Mouse (Mus musculus): ENCODE measurements around the gene Cmtr1. TPM values are rescaled to one million over a fixed set of nuclear protein-coding genes. Genes with fewer than 3 reads are reported as not detected.
"Not testable (repeated sequence)": the region's sequence is repeated elsewhere in the genome, so short reads cannot be mapped to it uniquely, and the experiment has no call there.

Cmtr1 gene
- polyA plus RNA-seq (2015; fragmentation: Nextera tagmentation; extraction: Ambion mirVana): 131 and 136 TPM in 2 replicates

DNA sequence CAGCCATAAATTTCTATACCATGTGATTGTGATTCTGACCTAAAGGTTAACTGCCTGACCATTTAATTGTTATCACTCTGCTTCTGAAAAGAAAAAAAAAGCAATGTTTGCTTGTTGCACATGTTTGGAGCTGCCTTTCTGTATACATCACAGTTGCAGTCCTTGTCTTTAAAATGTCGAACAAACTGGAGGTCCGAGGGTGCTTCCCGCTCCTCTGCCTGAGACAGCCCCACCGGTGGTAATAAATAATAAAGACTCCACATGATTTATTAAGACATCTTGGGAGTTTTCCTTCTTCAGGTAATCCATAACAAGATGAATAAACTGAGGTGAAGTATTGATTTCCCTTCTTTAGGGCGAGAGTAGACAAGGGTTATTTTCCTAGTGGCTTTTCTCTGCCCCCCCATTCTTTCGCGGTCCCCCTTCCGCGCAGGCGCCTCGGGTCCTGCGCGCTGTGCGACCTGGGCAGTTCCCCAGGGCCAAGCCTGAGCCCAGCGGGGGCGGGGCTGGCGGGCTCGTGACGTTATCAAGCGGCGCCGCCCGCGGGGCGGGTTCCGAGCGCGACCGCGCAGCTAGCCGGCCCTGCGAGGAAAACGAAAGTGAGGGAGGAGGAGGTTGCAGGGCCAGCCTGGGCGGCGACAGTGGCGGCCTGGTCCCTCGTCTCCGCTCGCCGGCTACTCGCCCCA is at the start of gene Cmtr1:
Gene Cmtr1, plus strand, starts transcription at position 520 of the 686 bp plus-strand sequence.
- peak; percentile 91 for DNase-seq (ENCODE audit: low spot score)

- not testable (repeated sequence) for DNase-seq (ENCODE audit: low spot score)
Observed at GRCm38 (mm10) chr17:29613453-29613852, 46.9 kb upstream of the Cmtr1 start.

GRCm38 (mm10) chr17:29614115-29615023 is 46.0 kb upstream of the Cmtr1 start, which contains the start of the genes Rnf8 and Gm28043:
Gene Rnf8, plus strand, starts transcription at chr17:29614790.
Gene Gm28043, plus strand, starts transcription at chr17:29614876.
- peak; percentile 97 for DNase-seq (ENCODE audit: low spot score)

DNA sequence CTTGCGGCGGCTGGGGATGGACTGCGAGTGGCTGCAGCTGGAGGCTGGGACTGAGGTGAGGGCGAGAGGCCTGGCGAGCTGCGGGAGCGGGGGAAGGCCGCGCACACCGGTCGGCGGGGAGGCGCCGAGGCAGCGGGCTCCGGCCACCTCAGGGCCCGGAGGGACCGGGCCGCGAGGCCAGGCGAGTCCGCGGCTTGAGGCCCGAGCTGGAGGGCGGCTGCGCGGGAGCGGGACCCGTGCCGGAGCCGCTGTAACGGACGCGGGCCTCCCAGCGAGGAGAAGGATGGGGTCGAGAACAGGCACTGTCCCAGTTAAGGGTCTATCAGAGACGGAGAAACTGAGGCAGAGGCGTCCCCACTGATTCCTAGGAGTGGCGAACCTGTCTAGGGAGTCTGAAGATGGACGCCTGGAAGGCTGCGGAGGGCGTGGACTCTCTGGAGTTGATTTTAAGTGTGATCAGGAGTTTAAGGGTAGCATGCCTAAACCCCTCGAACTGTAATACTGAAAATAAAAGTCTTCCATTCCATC is 45.3 kb upstream of the Cmtr1 start:
- DNase-seq (ENCODE audit: low spot score): no peak

DNA sequence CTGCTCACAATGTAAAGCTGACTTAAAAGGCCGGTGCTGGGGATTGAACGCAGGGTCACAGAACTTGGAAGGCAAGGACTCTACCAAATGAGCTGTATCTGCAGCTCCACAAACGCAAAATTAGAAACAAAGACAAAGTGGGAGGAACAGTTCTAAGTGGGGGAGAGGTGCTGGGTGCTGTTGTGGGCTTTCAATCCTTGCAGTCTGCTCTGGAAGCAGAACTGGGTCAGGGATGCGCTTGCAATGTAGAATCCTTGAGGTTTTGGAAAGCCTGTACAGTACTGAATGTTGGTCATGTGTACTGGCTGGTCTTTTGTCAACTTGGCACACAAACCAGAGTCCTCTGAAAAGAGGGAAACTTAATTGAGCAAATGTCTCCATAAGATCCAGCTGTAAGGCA is 44.8 kb upstream of the Cmtr1 start:
- DNase-seq (ENCODE audit: low spot score): no peak

DNA sequence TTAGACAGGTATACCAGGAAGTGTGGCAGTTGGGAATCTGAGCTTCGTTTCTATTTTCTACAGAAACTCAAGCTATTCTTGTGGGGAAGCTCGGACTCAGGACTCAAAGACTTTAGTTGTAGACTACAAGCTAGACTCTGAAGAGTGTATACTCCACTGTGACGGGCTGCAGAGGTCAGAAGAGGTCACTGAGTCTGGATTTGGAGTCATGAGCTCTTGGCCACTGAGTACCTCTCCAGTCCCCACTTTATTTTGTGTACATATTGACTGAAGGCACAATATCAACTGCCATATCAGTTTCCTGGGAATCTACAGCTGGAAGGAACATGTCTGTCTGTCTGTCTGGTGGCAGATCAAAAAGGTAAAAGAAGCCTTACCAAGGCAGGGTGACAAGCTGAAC is 41.2 kb upstream of the Cmtr1 start:
- DNase-seq (ENCODE audit: low spot score): no peak

GRCm38 (mm10) chr17:29623488-29623887 is 36.9 kb upstream of the Cmtr1 start:
- DNase-seq (ENCODE audit: low spot score): no peak

GRCm38 (mm10) chr17:29627285-29627684 is 33.1 kb upstream of the Cmtr1 start:
- no peak for DNase-seq (ENCODE audit: low spot score)

DNA sequence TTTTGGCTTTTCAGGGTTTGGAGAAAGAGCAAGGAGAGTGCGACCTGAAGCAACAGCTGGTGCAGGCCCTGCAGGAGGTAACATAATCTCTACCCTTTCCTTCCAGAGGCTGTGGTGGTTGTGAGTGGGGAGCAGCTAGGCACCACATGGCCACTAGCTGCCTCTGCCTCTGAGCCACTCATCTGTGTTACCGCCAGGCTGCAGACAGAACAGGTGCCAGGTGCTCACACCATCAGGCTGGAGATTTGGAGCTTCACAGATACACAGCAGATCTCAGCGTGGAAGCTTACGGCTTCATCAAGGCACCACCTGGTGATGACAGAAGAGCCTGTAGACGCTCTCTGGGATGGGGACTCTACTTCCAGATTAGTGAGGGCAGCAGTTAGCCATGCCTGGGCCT is 31.4 kb upstream of the Cmtr1 start:
- no peak for DNase-seq (ENCODE audit: low spot score)

DNA sequence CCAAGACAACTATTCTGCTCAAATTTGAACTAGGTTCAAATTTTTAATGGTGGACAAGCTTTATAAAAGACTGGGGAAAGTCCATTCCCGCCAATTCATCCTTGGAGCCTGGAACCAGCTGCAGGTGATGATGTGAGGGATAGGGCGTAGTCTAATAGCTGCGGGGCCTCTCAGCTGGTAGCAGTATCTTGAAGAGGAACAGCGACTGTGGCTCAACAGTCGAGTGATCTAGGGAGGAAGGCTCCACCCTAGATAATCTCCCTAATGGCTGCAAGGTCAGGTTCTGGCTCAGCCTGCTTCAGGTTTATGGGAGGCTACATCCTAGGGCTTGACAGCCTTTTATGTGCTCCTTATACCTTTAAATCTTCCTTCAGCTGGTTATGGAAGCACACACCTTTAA is 30.8 kb upstream of the Cmtr1 start:
- DNase-seq (ENCODE audit: low spot score): no peak

GRCm38 (mm10) chr17:29632312-29632711 is 28.1 kb upstream of the Cmtr1 start:
- no peak for DNase-seq (ENCODE audit: low spot score)

DNA sequence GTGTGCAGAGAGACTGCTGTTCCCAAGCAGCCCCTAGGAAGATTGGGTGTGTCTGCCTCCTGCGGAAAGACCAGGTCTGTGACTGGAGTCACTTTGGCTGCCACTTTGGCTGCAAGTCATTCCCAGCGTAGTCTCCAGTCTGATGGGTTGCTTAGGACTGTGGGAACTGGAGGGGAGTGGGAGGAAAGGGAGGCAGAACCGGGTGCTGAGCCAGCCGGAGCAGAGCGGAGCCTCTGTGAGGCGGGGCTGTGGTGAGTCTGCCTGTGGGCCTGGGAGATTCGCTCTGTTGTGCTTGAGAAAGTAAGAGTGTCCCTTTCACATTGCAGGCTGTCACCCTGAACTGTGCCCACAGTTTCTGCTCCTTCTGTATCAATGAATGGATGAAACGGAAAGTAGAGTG is 24.9 kb upstream of the Cmtr1 start:
- DNase-seq (ENCODE audit: low spot score): no peak

GRCm38 (mm10) chr17:29636118-29636517 is 24.3 kb upstream of the Cmtr1 start:
- peak; percentile 29 for DNase-seq (ENCODE audit: low spot score)

DNA sequence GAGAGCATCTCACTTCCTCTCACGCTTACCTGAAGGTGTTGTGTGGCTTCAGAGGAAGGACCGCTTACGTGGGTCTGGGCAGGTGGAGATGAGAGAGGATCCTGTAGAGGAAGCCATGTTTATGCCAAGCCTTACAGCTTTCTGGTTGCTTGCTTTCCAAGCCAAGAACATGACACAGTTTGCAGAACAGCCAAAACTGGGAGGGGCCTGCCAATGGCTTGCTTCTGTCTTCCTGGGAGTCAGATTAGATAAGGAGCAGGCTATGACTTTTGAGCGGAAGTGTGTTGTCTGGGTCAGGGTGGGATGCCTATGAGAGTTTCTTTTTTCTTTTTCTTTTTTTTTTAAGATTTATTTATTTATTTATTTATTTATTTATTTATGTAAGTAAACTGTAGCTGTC is 23.0 kb upstream of the Cmtr1 start:
- no peak for DNase-seq (ENCODE audit: low spot score)

DNA sequence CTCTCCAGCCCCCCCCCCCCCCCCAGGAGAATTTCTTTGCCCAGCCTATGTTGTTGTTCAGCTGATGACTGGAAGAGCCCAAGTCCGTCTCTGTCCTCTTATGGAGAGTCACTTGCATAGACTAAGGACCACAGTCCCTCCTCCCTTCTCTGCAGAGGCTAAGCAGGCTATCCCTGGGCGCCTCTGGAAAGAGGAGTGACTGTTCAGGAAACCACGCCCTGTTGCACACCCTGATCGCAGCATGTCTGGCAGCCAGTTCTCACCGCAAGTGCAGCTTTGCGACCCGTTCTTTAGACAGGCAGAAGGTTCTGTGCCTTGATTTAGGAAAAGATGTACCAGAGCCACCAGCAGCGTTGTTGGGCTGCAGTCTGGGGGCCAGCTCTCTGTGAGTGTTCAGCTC is 22.5 kb upstream of the Cmtr1 start:
- DNase-seq (ENCODE audit: low spot score): no peak

- no peak for DNase-seq (ENCODE audit: low spot score)
Observed at GRCm38 (mm10) chr17:29640971-29641370, 19.4 kb upstream of the Cmtr1 start.

DNA sequence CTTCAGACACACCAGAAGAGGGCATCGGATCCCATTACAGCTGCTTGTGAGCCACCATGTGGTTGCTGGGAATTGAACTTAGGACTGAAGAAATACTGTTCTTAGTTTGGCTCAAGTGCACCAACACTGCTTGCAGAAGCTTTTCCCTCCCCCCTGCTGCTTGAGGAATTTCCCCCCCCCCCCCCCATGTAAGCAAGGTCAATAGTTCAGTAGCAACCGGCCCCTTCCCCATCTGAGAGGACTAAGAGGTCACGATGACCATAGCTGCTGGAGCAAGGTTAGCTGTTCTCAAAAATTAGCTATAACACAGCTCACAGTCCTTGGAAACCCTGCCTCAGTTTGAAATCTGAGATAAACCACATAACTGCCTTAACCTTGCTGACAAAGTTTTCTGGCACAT is 18.2 kb upstream of the Cmtr1 start:
- no peak for DNase-seq (ENCODE audit: low spot score)

DNA sequence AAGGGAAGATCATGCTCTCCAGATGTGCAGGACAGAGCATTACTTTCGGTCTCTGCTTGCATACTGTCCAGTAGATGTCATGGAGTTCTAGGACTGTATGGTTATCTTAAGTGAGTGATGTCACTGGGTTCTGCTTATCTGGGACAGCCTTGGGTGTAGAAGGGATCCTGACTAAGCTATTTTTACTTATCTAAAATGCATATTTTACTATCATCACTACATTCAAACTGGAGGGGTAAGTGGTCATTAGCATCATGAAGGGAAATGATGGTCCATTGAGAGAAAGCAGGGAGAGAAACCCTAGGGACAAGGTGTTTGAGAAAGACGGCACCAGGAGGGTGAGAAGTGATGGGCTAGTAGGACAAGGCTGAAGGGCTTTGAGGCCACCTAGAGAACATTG is 2.1 kb upstream of the Cmtr1 start:
- DNase-seq (ENCODE audit: low spot score): no peak

GRCm38 (mm10) chr17:29660762-29661391 is 482 bp downstream of the Cmtr1 start:
- peak; percentile 44 for DNase-seq (ENCODE audit: low spot score)

- no peak for DNase-seq (ENCODE audit: low spot score)
Observed at GRCm38 (mm10) chr17:29662145-29662544, 1.8 kb downstream of the Cmtr1 start.

Data from thymus, postnatal 0 days (tissue).